Mouse (Mus musculus) bone marrow macrophage, adult 2 months (primary cell): ENCODE results near the gene Tas2r120.

ENCODE experiments used
- CTCF ChIP-seq: IDR thresholded peaks from 2 replicates; pipeline ENCODE4 v1.5.1; 2012; ENCODE audit warnings: low read depth, mild to moderate bottlenecking, low read length, moderate library complexity
- POLR2A ChIP-seq: IDR thresholded peaks from 2 replicates; pipeline ENCODE4 v1.6.1; 2012; ENCODE audit warnings: mild to moderate bottlenecking, low read depth, low read length, borderline replicate concordance

DNA sequence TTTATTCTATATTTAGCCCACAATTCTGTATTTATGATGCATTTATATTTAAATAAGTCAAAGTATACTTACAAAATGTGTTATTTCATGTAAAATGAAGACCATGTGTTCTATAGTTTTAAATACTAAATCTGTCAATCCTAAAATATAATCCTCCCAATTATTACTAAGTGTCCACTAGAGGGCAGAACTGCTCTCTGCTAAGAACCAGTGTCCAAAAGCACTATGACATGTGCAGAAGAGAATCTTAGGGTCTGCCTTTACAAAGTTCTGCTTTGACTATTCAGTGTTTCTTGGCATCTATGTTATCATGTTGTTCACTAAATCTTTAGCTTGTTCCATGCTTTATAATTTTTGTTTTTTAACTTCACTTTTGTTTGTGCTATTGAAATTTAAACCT lies 7.4 kb upstream of the Tas2r120 start:
- TF ChIP-seq CTCF (no peak), POLR2A (no peak)
